Mouse (Mus musculus) limb, embryonic 14.5 days (tissue): ENCODE measurements at regions not wholly inside any gene's neighbourhood (a gene's known extent, or its start where the extent isn't known, plus 50 kb on each side); places are given as distances from the start of the nearest gene placed in this dataset.

Source experiments
- ATAC-seq: fragments of 200-750 bp; cut with Nextera tagmentation; 2 replicates; pipeline ENCODE4 v1.8.0; 2017; ENCODE audit warnings: low read depth, moderate number of reproducible peaks, moderate TSS enrichment; ENCODE audit not compliant: low FRiP score
- DNase-seq: peaks from one replicate; pipeline ENCODE4 v3.0.0-alpha.2; 2015; ENCODE audit warnings: low spot score
- H3K27ac ChIP-seq: fragments of 300-500 bp; sonication (generic); replicated peaks from 2 replicates; pipeline ENCODE4 v1.5.1; 2014; ENCODE audit warnings: low read depth, mild to moderate bottlenecking, low read length, moderate library complexity, mixed read lengths
- H3K27me3 ChIP-seq: fragments of 300-500 bp; sonication (generic); 2 replicates; pipeline ENCODE4 v1.6.1; 2014; ENCODE audit warnings: low read length, mixed read lengths; ENCODE audit not compliant: control insufficient read depth, insufficient read depth
- H3K36me3 ChIP-seq: fragments of 300-500 bp; sonication (generic); 2 replicates; pipeline ENCODE4 v1.6.1; 2014; ENCODE audit warnings: mild to moderate bottlenecking, low read length, moderate library complexity, mixed read lengths; ENCODE audit not compliant: control insufficient read depth, insufficient read depth
- H3K4me1 ChIP-seq: fragments of 300-500 bp; sonication (generic); 2 replicates; pipeline ENCODE4 v1.6.1; 2014; ENCODE audit warnings: antibody characterized with exemption, low read length, mixed read lengths; ENCODE audit not compliant: control insufficient read depth, insufficient read depth
- H3K4me2 ChIP-seq: fragments of 300-500 bp; sonication (generic); replicated peaks from 2 replicates; pipeline ENCODE4 v1.6.1; 2014; ENCODE audit warnings: low read depth, mild to moderate bottlenecking, low read length, moderate library complexity; ENCODE audit not compliant: severe bottlenecking
- H3K4me3 ChIP-seq: fragments of 300-500 bp; sonication (generic); replicated peaks from 2 replicates; pipeline ENCODE4 v1.5.1; 2014; ENCODE audit warnings: low read length
- H3K9ac ChIP-seq: fragments of 300-500 bp; sonication (generic); 2 replicates; pipeline ENCODE4 v1.6.1; 2014; ENCODE audit warnings: mild to moderate bottlenecking, low read depth, low read length, moderate library complexity; ENCODE audit not compliant: severe bottlenecking
- H3K9me3 ChIP-seq: fragments of 300-500 bp; sonication (generic); 2 replicates; pipeline ENCODE4 v1.6.1; 2016; ENCODE audit warnings: low read length; ENCODE audit not compliant: control insufficient read depth
- POLR2A ChIP-seq: fragments of 200-500 bp; IDR thresholded peaks from 2 replicates; pipeline ENCODE4 v1.8.0; 2012; ENCODE audit warnings: inconsistent platforms, mild to moderate bottlenecking, moderate library complexity, borderline replicate concordance; ENCODE audit not compliant: insufficient read depth, insufficient read length; ENCODE audit errors: extremely low read depth
- WGBS: fragments of 180-500 bp; shearing (Covaris S2); extraction: QIAGEN DNeasy Blood & Tissue Kit; methylation state at CpG from one replicate; pipeline ENCODE4 v1.1.7; 2014; 5-methylcytosine and 5-hydroxymethylcytosine counted together

- Histone ChIP-seq H3K27ac (no peak overlapping the region), H3K4me2 (no peak overlapping the region)
Measured at GRCm38 (mm10) chr1:179906115-179906514, 54.2 kb upstream of the Cdc42bpa start.

GRCm38 (mm10) chr1:179892711-179893110, 67.6 kb upstream of the Cdc42bpa start:
- H3K4me3 ChIP-seq = no peak overlapping the region
- H3K4me2 ChIP-seq = no peak overlapping the region
- H3K4me1 ChIP-seq = no peaks in the 10 kb centered on the region
- no peak for TF ChIP-seq POLR2A
- no peak overlapping the region for H3K9ac ChIP-seq
- H3K36me3 ChIP-seq = no peaks in the 10 kb centered on the region
- no peaks in the 10 kb centered on the region for H3K27me3 ChIP-seq
- peak overlapping the region; percentile 41; the same call in 1 of the 2 replicates for H3K27ac ChIP-seq
- DNase-seq (no peak), ATAC-seq (no peak)
- WGBS = 76% methylated on average over 6 of the region's 6 CpGs
- no peaks in the 10 kb centered on the region for H3K9me3 ChIP-seq

More at GRCm38 (mm10) chr1:179906115-179906514, 54.2 kb upstream of the Cdc42bpa start:
- no peaks in the 10 kb centered on the region for H3K9me3 ChIP-seq
- H3K4me3 ChIP-seq = no peak overlapping the region
- H3K4me1 ChIP-seq = no peaks in the 10 kb centered on the region
- 92% methylated on average over 5 of the region's 5 CpGs for WGBS
- no peak overlapping the region for H3K9ac ChIP-seq
- H3K27me3 ChIP-seq = no peaks in the 10 kb centered on the region
- no peak for ATAC-seq
- no peak for DNase-seq
- no peaks in the 10 kb centered on the region for H3K36me3 ChIP-seq
- TF ChIP-seq POLR2A = no peak

- H3K36me3 ChIP-seq = no peaks in the 10 kb centered on the region
- ATAC-seq (no peak), DNase-seq (no peak)
- no peak for TF ChIP-seq POLR2A
- no peak overlapping the region for H3K27ac ChIP-seq
- H3K4me1 ChIP-seq = peaks cover 2% of the 10 kb centered on the region
- no peaks in the 10 kb centered on the region for H3K9me3 ChIP-seq
- 61% methylated on average over 9 of the region's 9 CpGs for WGBS
- no peak overlapping the region for H3K9ac ChIP-seq
- no peak overlapping the region for H3K4me2 ChIP-seq
- no peak overlapping the region for H3K4me3 ChIP-seq
- no peaks in the 10 kb centered on the region for H3K27me3 ChIP-seq
Measured at GRCm38 (mm10) chr1:179887921-179888320, 72.4 kb upstream of the Cdc42bpa start.

- Histone ChIP-seq H3K9me3 (no peaks in the 10 kb centered on the region), H3K36me3 (no peaks in the 10 kb centered on the region), H3K4me1 (peaks cover 8% of the 10 kb centered on the region), H3K4me3 (no peak overlapping the region), H3K9ac (no peak overlapping the region), H3K4me2 (no peak overlapping the region), H3K27me3 (no peaks in the 10 kb centered on the region), H3K27ac (no peak overlapping the region)
- no peak for ATAC-seq
- DNase-seq = no peak
- TF ChIP-seq POLR2A = no peak
- WGBS = 80% methylated on average over 5 of the region's 5 CpGs
Measured at GRCm38 (mm10) chr1:179881222-179881621, 77.7 kb upstream of the Ahctf1 start.

- TF ChIP-seq POLR2A = no peak
- WGBS = 88% methylated on average over 6 of the region's 6 CpGs
- H3K27ac ChIP-seq = no peak overlapping the region
- H3K4me2 ChIP-seq = no peak overlapping the region
- no peak overlapping the region for H3K9ac ChIP-seq
- ATAC-seq (no peak), DNase-seq (no peak)
- no peaks in the 10 kb centered on the region for H3K36me3 ChIP-seq
- H3K9me3 ChIP-seq = no peaks in the 10 kb centered on the region
- peaks cover 6% of the 10 kb centered on the region for H3K4me1 ChIP-seq
- H3K27me3 ChIP-seq = no peaks in the 10 kb centered on the region
- no peak overlapping the region for H3K4me3 ChIP-seq
Measured at GRCm38 (mm10) chr1:179877893-179878292, 74.4 kb upstream of the Ahctf1 start.

GRCm38 (mm10) chr1:179873772-179874555, 70.5 kb upstream of the Ahctf1 start:
- Histone ChIP-seq H3K4me1 (no peaks in the 10 kb centered on the region), H3K27me3 (no peaks in the 10 kb centered on the region), H3K4me2 (no peak overlapping the region), H3K9me3 (no peaks in the 10 kb centered on the region), H3K4me3 (no peak overlapping the region), H3K36me3 (no peaks in the 10 kb centered on the region), H3K27ac (no peak overlapping the region), H3K9ac (no peak overlapping the region)
- ATAC-seq (no peak), DNase-seq (no peak)
- no peak for TF ChIP-seq POLR2A
- WGBS = 56% methylated on average over 12 of the region's 12 CpGs
